1 mouse cellular context compared by ENCODE assay signal in the genomic region with DNA sequence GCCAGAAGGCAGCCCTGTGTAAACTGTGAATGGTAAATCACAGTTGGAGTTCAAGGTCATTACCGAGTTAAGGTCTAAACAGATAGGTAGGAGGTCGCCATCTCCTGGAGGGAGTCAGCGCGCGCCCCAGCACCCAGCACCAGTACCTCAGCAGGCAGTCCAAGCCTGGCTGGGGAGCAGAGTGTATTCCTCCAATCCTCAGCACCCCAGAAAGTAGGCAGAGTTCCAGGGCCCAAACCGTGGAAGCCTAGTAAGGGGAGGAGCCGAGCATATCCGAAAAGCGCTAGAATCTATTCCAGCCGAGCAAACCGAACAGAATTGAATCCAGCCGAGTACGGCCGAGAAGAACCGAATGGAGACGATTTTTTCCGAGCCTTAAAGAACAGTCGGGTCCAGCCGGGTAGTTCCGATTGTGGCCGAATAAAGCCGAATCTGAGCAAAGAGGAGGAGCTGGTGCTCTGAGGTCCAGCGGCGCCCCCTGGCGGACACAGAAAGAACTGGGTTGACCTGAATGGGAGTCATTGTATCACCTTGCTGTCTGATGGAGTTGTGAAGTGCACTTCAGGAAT.
A peak's percentile ranks its signal among the peaks of the same experiment; 100 is the strongest.
TF ChIP-seq lines count a peak whose summit lies in the region.

No protein-coding gene starts in this region.

TF ChIP-seq in MEL, 35 proteins besides CTCF, POLR2A, EP300 and RAD21 (continued from another document):
- peak; percentile 32; the same call in 1 of the 2 replicates for TF ChIP-seq KAT2A (conservative IDR thresholded peaks at IDR 0.05; ENCODE audit: low read depth, low read length)
- no peak for TF ChIP-seq UBTF (IDR thresholded peaks at IDR 0.05; ENCODE audit: borderline replicate concordance, insufficient read depth, low read depth, low read length)
- TF ChIP-seq SMC3 (IDR thresholded peaks at IDR 0.05; ENCODE audit: low read depth, low read length) = peak; percentile 85
- TF ChIP-seq ZC3H11A (IDR thresholded peaks at IDR 0.05; ENCODE audit: low read depth, low read length) = peak; percentile 72
- TF ChIP-seq TCF12 (IDR thresholded peaks at IDR 0.05; ENCODE audit: low read depth, low read length) = no peak
- no peak for TF ChIP-seq USF1 (IDR thresholded peaks at IDR 0.05; ENCODE audit: low read depth, low read length)
- no peak for TF ChIP-seq BHLHE40 (IDR thresholded peaks at IDR 0.05; ENCODE audit: borderline replicate concordance, low read depth, low read length)
- TF ChIP-seq MYB (IDR thresholded peaks at IDR 0.05; ENCODE audit: low read depth, low read length) = no peak
- no peak for TF ChIP-seq ZMIZ1 (IDR thresholded peaks at IDR 0.05; ENCODE audit: low read depth, low read length)
- no peak for TF ChIP-seq MXI1 (IDR thresholded peaks at IDR 0.05; ENCODE audit: low read depth, low read length)
- TF ChIP-seq HCFC1 (IDR thresholded peaks at IDR 0.05; ENCODE audit: low read depth, low read length) = no peak
- TF ChIP-seq ELF1 (IDR thresholded peaks at IDR 0.05; ENCODE audit: low read depth, low read length) = no peak
